Mouse (Mus musculus): ENCODE measurements around the gene Polr2e. TPM values are rescaled to one million over a fixed set of nuclear protein-coding genes. Genes with fewer than 3 reads are reported as not detected.

The Polr2e gene
- total and polyA plus RNA-seq, 3 experiments: 105 to 194 (median 127) TPM

GRCm38 (mm10) chr10:80063877-80064650, 24.5 kb upstream of the Polr2e start:
- peaks cover 83 to 95% of the 10 kb centered on the region in 2 experiments for H3K36me3 ChIP-seq (replicated peaks in 1 of 2; ENCODE audit: control insufficient read depth in 1 of 2, insufficient read depth in 1 of 2, low read length in 1 of 2)
- H3K4me2 ChIP-seq (ENCODE audit: insufficient read depth, low read depth, poor library complexity, severe bottlenecking): no peak overlapping the region
- in situ Hi-C loops (cut with MboI; ENCODE audit: low pct_ligation_motif_present, low pct_unique_long_range_greater_than_20kb, low sequenced_read_pairs): no loop called here
- dilution Hi-C loops (cut with MboI; ENCODE audit: extremely low pct_ligation_motif_present, extremely low pct_unique_long_range_greater_than_20kb, low sequenced_read_pairs): no loop called here
- H3K4me1 ChIP-seq (ENCODE audit: control insufficient read depth in 1 of 2, insufficient read depth in 2 of 2): no peaks in the 10 kb centered on the region; a peak in 1 of 4 replicates
- no peaks in the 10 kb centered on the region for H3K27me3 ChIP-seq (replicated peaks)
- DNase-seq (ENCODE audit: extremely low read depth): no peak
- H3K9me3 ChIP-seq (replicated peaks; ENCODE audit: low read length): no peaks in the 10 kb centered on the region
- no peak overlapping the region for H3K4me3 ChIP-seq (replicated peaks in 1 of 3; ENCODE audit: low read depth in 2 of 3, low read length in 2 of 3, poor library complexity in 1 of 3)
- no peaks in the 10 kb centered on the region for H3K79me2 ChIP-seq (replicated peaks; ENCODE audit: control insufficient read depth, extremely low read depth, insufficient read depth, poor library complexity, severe bottlenecking)
- no peak overlapping the region for H3K27ac ChIP-seq (ENCODE audit: insufficient read depth, low read depth)
- TF ChIP-seq RAD21 (IDR thresholded peaks at IDR 0.05; ENCODE audit: low read depth, low read length) (peak; percentile 33), JUN (IDR thresholded peaks at IDR 0.05; ENCODE audit: insufficient read depth, low read depth, low read length) (no peak), SMC3 (IDR thresholded peaks at IDR 0.05; ENCODE audit: low read depth, low read length) (peak; percentile 54), CHD1 (IDR thresholded peaks at IDR 0.05; ENCODE audit: low read depth, low read length) (no peak), CTCF (conservative IDR thresholded peaks at IDR 0.05 in 1 of 2, IDR thresholded peaks at IDR 0.05 in 1 of 2; ENCODE audit: low read depth in 2 of 2, low read length in 2 of 2) (peak in 1 of 2 experiments; percentile 53; a peak in 2 of 4 replicates), JUND (conservative IDR thresholded peaks at IDR 0.05; ENCODE audit: low read depth, low read length) (no peak), POLR2AphosphoS2 (IDR thresholded peaks at IDR 0.05; ENCODE audit: low read depth, low read length) (no peak)
- no peak overlapping the region for H3K9ac ChIP-seq (ENCODE audit: insufficient read depth, low read depth)

DNA sequence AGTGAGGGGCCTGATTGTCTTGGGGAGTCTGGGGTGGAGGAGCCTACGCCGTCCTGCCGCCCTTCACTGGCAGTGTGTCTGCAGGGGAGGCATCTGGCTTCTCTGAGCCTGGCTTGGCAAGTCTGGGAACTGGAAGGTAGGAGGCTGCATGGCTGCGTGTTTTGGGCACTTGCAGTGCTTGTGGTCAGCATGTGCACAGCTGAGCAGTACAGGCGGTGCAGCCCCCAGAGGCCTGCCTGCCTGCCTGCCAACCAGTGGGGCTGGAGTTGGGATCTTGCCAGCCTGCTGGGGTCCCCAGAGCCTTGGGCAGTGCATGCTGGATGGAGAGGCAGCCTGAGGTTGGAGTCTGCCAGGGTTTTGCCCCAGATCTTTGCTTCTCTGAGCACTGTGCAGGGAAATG, 23.5 kb upstream of the Polr2e start:
- no peak overlapping the region for H3K9ac ChIP-seq (ENCODE audit: insufficient read depth, low read depth)
- in situ Hi-C loops (cut with MboI; ENCODE audit: low pct_ligation_motif_present, low pct_unique_long_range_greater_than_20kb, low sequenced_read_pairs) (no loop called here), dilution Hi-C loops (cut with MboI; ENCODE audit: extremely low pct_ligation_motif_present, extremely low pct_unique_long_range_greater_than_20kb, low sequenced_read_pairs) (no loop called here)
- no peaks in the 10 kb centered on the region for H3K9me3 ChIP-seq (replicated peaks; ENCODE audit: low read length)
- H3K27ac ChIP-seq (ENCODE audit: insufficient read depth, low read depth): no peak overlapping the region
- no peak overlapping the region for H3K4me3 ChIP-seq (replicated peaks in 1 of 3; ENCODE audit: low read depth in 2 of 3, low read length in 2 of 3, poor library complexity in 1 of 3)
- no peaks in the 10 kb centered on the region; a peak in 1 of 4 replicates for H3K4me1 ChIP-seq (ENCODE audit: control insufficient read depth in 1 of 2, insufficient read depth in 2 of 2)
- no peaks in the 10 kb centered on the region for H3K79me2 ChIP-seq (replicated peaks; ENCODE audit: control insufficient read depth, extremely low read depth, insufficient read depth, poor library complexity, severe bottlenecking)
- no peak overlapping the region for H3K4me2 ChIP-seq (ENCODE audit: insufficient read depth, low read depth, poor library complexity, severe bottlenecking)
- H3K36me3 ChIP-seq (replicated peaks in 1 of 2; ENCODE audit: control insufficient read depth in 1 of 2, insufficient read depth in 1 of 2, low read length in 1 of 2): peaks cover 85 to 98% of the 10 kb centered on the region in 2 experiments
- no peak for DNase-seq (ENCODE audit: extremely low read depth)
- no peak for TF ChIP-seq JUN (IDR thresholded peaks at IDR 0.05; ENCODE audit: insufficient read depth, low read depth, low read length)
- no peak for TF ChIP-seq RAD21 (IDR thresholded peaks at IDR 0.05; ENCODE audit: low read depth, low read length)
- no peak for TF ChIP-seq ZNF384 (IDR thresholded peaks at IDR 0.05; ENCODE audit: low read depth, low read length)
- no peak for TF ChIP-seq MAFK (IDR thresholded peaks at IDR 0.05; ENCODE audit: insufficient replicate concordance, low read length)
- TF ChIP-seq MEF2A (IDR thresholded peaks at IDR 0.05; ENCODE audit: borderline replicate concordance, low read depth, low read length): no peak
- TF ChIP-seq MAZ (IDR thresholded peaks at IDR 0.05; ENCODE audit: low read depth, low read length): no peak
- TF ChIP-seq UBTF (IDR thresholded peaks at IDR 0.05; ENCODE audit: low read depth, low read length): no peak
- H3K27me3 ChIP-seq (replicated peaks): no peaks in the 10 kb centered on the region
